ENCODE assay signal across 18 mouse cellular contexts in genomic region chr17:27196206-27196605, GRCm38 (mm10). TPM values are rescaled to one million over a fixed set of nuclear protein-coding genes. Genes with fewer than 3 reads are reported as not detected.
DNase-seq lines count a peak whose midpoint lies in the region; ATAC-seq and TF ChIP-seq lines count a peak whose summit lies in the region.
"Had no signal": no experiment of that assay in that cellular context is flagged by ENCODE, and none has a peak within 500 bp of the region (broad histone marks: within the 10 kb centered on the region; RNA-seq: fewer than 3 reads in every experiment).

No protein-coding gene starts in this region.

- no peaks in the 10 kb centered on the region for H3K27me3 ChIP-seq in limb, embryonic 13.5 days
- H3K27me3 ChIP-seq in limb, embryonic 10.5 days (ENCODE audit: low read depth, poor library complexity, severe bottlenecking), result no peaks in the 10 kb centered on the region
- no peaks in the 10 kb centered on the region for H3K27me3 ChIP-seq in midbrain, embryonic 16.5 days (ENCODE audit: control insufficient read depth, insufficient read depth, low read depth, low read length)
- H3K27me3 ChIP-seq: hindbrain, embryonic 15.5 days; limb, embryonic 15.5 days; neural tube, embryonic 12.5 days had no signal

- H3K9ac ChIP-seq in limb, embryonic 13.5 days, result 0 out of 2 replicates have a peak overlapping the region, but pooled peaks have one; percentile 19
- H3K9ac ChIP-seq in midbrain, embryonic 16.5 days (ENCODE audit: low read depth, low read length), result no peak overlapping the region
- H3K9ac ChIP-seq: hindbrain, embryonic 15.5 days; limb, embryonic 15.5 days; lung, embryonic 14.5 days; neural tube, embryonic 12.5 days had no signal

- no peak for TF ChIP-seq POLR2A in brain, embryonic 14.5 days (IDR thresholded peaks at IDR 0.05; ENCODE audit: borderline replicate concordance, extremely low read depth, insufficient read depth, insufficient read length, poor library complexity, severe bottlenecking)

- no peak for DNase-seq in limb, embryonic 10.5 days (ENCODE audit: low spot score)
- peak; percentile 78 for DNase-seq in brain, embryonic 14.5 days (ENCODE audit: low read depth)
- DNase-seq in right cerebral cortex, adult 2 months (ENCODE audit: low spot score in 2 of 2), result no peak
- no peak for DNase-seq in spleen, postnatal 14 days (ENCODE audit: low spot score in 2 of 2)
- DNase-seq: adrenal gland, adult 8-10 months; cerebellum, adult 9-11 months; lung, embryonic 14.5 days; lung, postnatal 4 days; right cerebral cortex, postnatal 14 days had no signal

- H3K4me2 ChIP-seq in limb, embryonic 13.5 days (replicated peaks), result no peak overlapping the region
- H3K4me2 ChIP-seq in midbrain, embryonic 16.5 days (ENCODE audit: low read length), result no peak overlapping the region
- H3K4me2 ChIP-seq: hindbrain, embryonic 15.5 days; limb, embryonic 15.5 days; lung, embryonic 14.5 days; neural tube, embryonic 12.5 days had no signal

- peaks cover 33% of the 10 kb centered on the region for H3K4me1 ChIP-seq in limb, embryonic 13.5 days
- peaks cover 60% of the 10 kb centered on the region for H3K4me1 ChIP-seq in limb, embryonic 10.5 days
- H3K4me1 ChIP-seq in midbrain, embryonic 16.5 days (ENCODE audit: control insufficient read depth, insufficient read depth, low read length), result peaks cover 36% of the 10 kb centered on the region

- no peaks in the 10 kb centered on the region for H3K9me3 ChIP-seq in limb, embryonic 13.5 days
- no peaks in the 10 kb centered on the region for H3K9me3 ChIP-seq in limb, embryonic 10.5 days (replicated peaks)
- H3K9me3 ChIP-seq in midbrain, embryonic 16.5 days (replicated peaks; ENCODE audit: control insufficient read depth, low read length, poor library complexity, severe bottlenecking), result no peaks in the 10 kb centered on the region
- H3K9me3 ChIP-seq: hindbrain, embryonic 15.5 days; limb, embryonic 15.5 days; neural tube, embryonic 12.5 days had no signal

- no peak overlapping the region for H3K4me3 ChIP-seq in limb, embryonic 13.5 days
- H3K4me3 ChIP-seq in limb, embryonic 10.5 days, result no peak overlapping the region
- H3K4me3 ChIP-seq in midbrain, embryonic 16.5 days (ENCODE audit: low read depth, low read length), result no peak overlapping the region
- H3K4me3 ChIP-seq: hindbrain, embryonic 15.5 days; limb, embryonic 15.5 days; neural tube, embryonic 12.5 days had no signal

- H3K36me3 ChIP-seq in limb, embryonic 13.5 days, result peaks cover 99% of the 10 kb centered on the region
- peaks cover 98% of the 10 kb centered on the region for H3K36me3 ChIP-seq in limb, embryonic 10.5 days
- H3K36me3 ChIP-seq in midbrain, embryonic 16.5 days (ENCODE audit: control insufficient read depth, insufficient read depth, low read length), result peaks cover 40% of the 10 kb centered on the region

- no peak overlapping the region; the same call in 1 of the 2 replicates for H3K27ac ChIP-seq in limb, embryonic 13.5 days
- H3K27ac ChIP-seq in limb, embryonic 10.5 days, result no peak overlapping the region
- H3K27ac ChIP-seq in midbrain, embryonic 16.5 days (ENCODE audit: low read length), result peak overlapping the region; percentile 70
- H3K27ac ChIP-seq: hindbrain, embryonic 15.5 days; kidney, postnatal 0 days; limb, embryonic 15.5 days; neural tube, embryonic 12.5 days; stomach, postnatal 0 days had no signal

- no peak for TF ChIP-seq CTCF in brain, embryonic 14.5 days (IDR thresholded peaks at IDR 0.05; ENCODE audit: borderline replicate concordance, extremely low read depth, insufficient read depth, insufficient read length)

- WGBS in limb, embryonic 13.5 days, result 35% methylated on average over 9 of the region's 9 CpGs
- WGBS in limb, embryonic 10.5 days, result 57% methylated on average over 9 of the region's 9 CpGs
- 25% methylated on average over 9 of the region's 9 CpGs for WGBS in midbrain, embryonic 16.5 days

- ATAC-seq in limb, embryonic 13.5 days (ENCODE audit: low FRiP score, low read depth), result no peak
- ATAC-seq in megakaryocyte progenitor cell, adult 5-6 weeks (replicated peaks; ENCODE audit: poor library complexity), result 0 out of 2 replicates have a peak, but pooled peaks have one; percentile 27
- ATAC-seq in midbrain, embryonic 16.5 days, result peak; percentile 22; the same call in 1 of the 2 replicates
- ATAC-seq: intestine, postnatal 0 days had no signal

RNA-seq across cellular contexts. Expression of gene Lemd2, which starts 8.1 kb away (rescaled TPM):
- 18.6 and 18.8 TPM in 2 replicates for polyA plus RNA-seq in limb, embryonic 13.5 days (2015; fragmentation: Nextera tagmentation; extraction: Ambion mirVana)
- 17.9 and 20.2 TPM in 2 replicates for polyA plus RNA-seq in limb, embryonic 10.5 days (2016; fragmentation: Nextera tagmentation; extraction: Ambion mirVana)
- 117 and 154 TPM in 2 replicates for polyA plus RNA-seq in brain, embryonic 14.5 days (2012; rRNA removed)
- total RNA-seq in megakaryocyte progenitor cell, adult 5-6 weeks (2015), result 12.1 and 13.0 TPM in 2 replicates
- 21.4 and 21.8 TPM in 2 replicates for total RNA-seq in megakaryocyte progenitor cell, adult 5-6 weeks (2017)
- polyA plus RNA-seq in midbrain, embryonic 16.5 days (2015; fragmentation: Nextera tagmentation; extraction: Ambion mirVana), result 20.8 and 22.8 TPM in 2 replicates

RNA-seq across cellular contexts. Expression of gene Ip6k3, which starts 28.6 kb away (rescaled TPM):
- polyA plus RNA-seq in limb, embryonic 13.5 days (2015; fragmentation: Nextera tagmentation; extraction: Ambion mirVana), result 0.38 and 0.55 TPM in 2 replicates
- not detected in 2 replicates for polyA plus RNA-seq in limb, embryonic 10.5 days (2016; fragmentation: Nextera tagmentation; extraction: Ambion mirVana)
- polyA plus RNA-seq in brain, embryonic 14.5 days (2012; rRNA removed), result 0.29 and 0.33 TPM in 2 replicates
- total RNA-seq in megakaryocyte progenitor cell, adult 5-6 weeks (2015), result not detected in 2 replicates
- total RNA-seq in megakaryocyte progenitor cell, adult 5-6 weeks (2017), result not detected in 2 replicates
- 0.14 and 0.15 TPM in 2 replicates for polyA plus RNA-seq in midbrain, embryonic 16.5 days (2015; fragmentation: Nextera tagmentation; extraction: Ambion mirVana)
- polyA plus RNA-seq: intestine, postnatal 0 days; lung, embryonic 14.5 days had no signal
